Mouse (Mus musculus): ENCODE results near the gene Plcb1.

GRCm38 (mm10) chr2:135072503-135072902 is 286.6 kb downstream of the Plcb1 start:
- TF ChIP-seq CTCF (IDR thresholded peaks at IDR 0.05; ENCODE audit: borderline replicate concordance, insufficient read depth, low read length) = no peak
- no peak for TF ChIP-seq POLR2A (IDR thresholded peaks at IDR 0.05; ENCODE audit: low read depth, low read length)
